Mouse (Mus musculus) adrenal gland, adult 8-10 months (tissue): ENCODE measurements around the gene Gtf2f1. TPM values are rescaled to one million over a fixed set of nuclear protein-coding genes. Genes with fewer than 3 reads are reported as not detected.
"Not testable (repeated sequence)": the region's sequence is repeated elsewhere in the genome, so short reads cannot be mapped to it uniquely, and the experiment has no call there.

Experiments
- DNase-seq: peaks from one replicate; pipeline ENCODE4 v3.0.0; 2022
- total RNA-seq, 4 experiments: library from RNA; stranded (reverse); gene quantifications; 2 replicates each; pipeline ENCODE4 v1.2.4; 2022

Gene Gtf2f1
- 10 to 100 TPM; 45.6 to 68.2 (median 54.2) TPM for total RNA-seq

DNA sequence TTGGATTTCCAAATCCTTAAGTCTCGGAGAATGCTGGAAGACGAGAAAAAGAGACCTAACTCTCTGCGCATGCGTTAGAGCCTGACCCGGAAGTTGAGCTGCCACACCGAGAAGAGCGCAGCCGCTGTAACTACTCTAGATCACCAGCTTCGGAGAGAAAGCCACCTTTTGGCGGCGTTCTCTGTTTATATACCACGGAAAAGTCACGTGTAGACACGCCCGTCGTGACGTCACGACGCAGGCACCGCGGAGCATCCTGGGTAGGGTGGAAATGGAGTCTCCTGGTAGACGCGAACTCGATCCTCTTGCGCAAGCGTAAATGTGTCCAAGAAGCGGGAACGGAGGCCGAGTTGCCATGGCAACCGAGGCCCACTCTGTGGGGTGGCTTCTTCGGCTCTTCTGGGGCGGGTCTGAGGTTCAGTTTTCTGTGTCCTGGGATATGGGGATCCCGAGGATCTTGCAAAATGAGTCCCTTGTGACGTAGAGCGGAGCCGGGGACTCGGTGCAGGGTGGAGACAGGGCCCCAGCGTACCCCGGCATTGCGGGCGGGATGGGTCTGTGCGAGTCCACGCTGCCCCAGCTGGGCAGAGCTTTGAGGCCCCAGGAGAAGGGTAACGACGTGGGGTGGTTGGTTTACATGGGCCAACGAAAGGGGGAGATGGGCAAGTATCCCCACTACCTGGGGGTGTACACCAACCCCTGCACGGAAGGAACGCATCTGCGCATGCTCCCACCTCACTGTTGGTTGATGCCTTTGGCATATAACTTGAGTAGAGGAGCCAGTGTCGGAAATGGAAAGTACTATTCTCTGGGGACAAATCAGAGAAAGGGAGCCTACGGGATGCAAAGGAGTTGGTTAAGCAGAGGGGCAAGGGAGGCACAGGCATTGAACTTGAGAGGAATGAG, at the start of gene Gtf2f1, which contains the start of gene Gm17949:
Gene Gtf2f1 (minus strand): TSS at position 53 of the 906 bp plus-strand sequence.
Gene Gm17949 (plus strand): TSS at position 234 of the 906 bp plus-strand sequence.
- peak; percentile 91 for DNase-seq

DNA sequence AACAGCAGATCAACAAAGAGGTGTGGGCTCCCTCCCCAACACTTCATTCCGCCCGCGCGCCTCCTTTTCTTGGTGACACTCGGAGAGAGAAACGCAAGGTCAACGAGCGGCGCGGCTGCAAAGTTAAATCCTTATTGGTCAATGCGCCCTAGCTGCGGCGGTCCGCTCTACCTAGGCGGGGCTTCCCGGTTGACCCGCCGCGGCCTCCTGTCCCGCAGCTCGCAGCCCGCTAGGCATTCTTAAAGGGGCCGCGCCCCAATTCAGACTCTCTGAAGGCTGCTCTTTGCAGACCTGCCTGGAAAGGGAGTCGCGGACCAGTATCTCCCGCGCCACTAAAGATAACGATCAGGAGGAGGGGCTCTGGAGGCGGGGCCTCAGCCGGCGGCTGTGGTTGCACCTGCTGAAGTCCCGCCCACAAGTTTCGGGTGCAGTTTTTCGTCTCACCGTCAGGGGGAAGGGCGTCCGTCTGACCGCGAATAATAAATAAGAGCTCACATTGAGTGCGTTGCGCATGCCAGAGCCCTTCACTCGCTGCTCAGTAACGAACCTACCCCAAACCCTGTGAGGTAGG, 49.2 kb upstream of the Gtf2f1 start:
- peak; percentile 94 for DNase-seq

DNA sequence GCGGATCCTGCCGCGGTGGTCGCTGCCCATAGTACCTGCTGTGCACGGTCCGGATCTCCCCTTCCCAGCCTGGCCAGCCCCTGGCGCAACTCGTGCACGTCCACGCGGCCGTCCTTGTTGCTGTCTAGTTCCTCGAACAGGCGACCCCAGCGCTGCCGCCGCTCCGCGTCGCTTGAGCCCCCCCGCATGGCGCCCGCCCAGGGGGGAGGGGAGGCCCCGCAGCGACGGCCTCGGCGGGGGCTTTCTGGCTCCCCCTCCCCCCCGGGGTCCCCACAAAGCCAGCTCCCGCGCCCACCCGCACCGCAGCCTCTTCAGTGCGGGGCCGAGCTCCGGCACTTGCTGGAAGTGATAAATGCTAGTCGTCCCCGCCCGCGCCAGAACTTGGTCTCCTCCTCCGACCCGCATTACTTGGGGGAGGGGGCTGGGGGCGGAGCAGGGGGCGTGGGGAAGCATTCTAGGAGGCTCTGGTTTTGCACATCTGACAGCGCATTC, 48.4 kb upstream of the Gtf2f1 start, which contains the start of gene Slc25a23:
Gene Slc25a23 (minus strand): TSS at position 378 of the 492 bp plus-strand sequence.
- DNase-seq: peak; percentile 58

DNA sequence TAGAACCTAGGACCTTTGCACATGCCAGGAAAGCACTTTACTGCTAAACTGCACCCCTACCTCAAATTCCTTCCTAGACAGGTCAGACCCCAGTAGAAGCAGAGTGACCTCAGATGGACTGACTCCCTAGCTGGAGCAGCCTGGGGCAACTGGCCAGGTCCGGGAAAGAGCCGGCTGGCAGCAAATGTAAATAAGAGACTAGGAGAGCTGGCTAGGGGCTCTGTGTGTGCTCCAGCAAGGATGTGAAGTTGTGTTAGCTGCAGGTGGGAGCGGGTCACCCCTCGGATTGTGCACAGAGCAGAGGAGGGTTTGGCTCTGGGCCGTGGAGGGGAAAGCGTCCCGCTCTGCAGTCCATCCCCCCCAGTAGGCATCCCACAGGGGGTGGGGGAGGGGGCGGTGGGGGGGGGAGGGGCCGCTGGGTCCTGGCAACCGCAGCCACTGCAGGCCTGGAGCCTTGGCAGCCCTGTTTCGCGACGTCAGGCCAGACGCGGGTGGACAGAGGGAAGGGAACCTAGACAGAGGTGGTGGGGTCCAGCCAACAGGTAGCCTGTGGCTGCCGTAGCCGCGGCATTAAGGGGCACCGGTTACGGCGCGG, 47.9 kb upstream of the Gtf2f1 start, which contains the start of gene Crb3:
Gene Crb3 (plus strand): TSS at position 215 of the 595 bp plus-strand sequence.
- peak; percentile 26 for DNase-seq

DNA sequence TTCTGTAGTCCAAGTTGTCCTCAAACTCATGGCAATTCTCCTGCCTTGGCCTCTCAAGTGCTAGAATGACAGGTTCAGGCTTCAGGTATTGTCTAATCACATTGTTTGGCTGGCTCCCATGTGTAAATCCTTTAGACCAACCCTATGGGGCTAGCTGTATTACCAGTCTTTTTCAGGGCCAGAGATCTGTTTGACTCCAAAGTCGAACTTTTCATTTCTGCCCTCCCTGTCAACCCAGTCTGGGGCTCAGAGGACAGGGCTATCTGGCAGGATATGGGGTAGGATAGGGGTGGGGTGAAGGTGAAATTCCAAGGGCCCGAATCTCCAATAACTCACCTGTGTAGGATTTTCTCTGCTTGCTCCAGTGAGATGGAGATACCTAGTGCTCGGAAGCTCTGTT, 45.2 kb upstream of the Gtf2f1 start:
- no peak for DNase-seq

DNA sequence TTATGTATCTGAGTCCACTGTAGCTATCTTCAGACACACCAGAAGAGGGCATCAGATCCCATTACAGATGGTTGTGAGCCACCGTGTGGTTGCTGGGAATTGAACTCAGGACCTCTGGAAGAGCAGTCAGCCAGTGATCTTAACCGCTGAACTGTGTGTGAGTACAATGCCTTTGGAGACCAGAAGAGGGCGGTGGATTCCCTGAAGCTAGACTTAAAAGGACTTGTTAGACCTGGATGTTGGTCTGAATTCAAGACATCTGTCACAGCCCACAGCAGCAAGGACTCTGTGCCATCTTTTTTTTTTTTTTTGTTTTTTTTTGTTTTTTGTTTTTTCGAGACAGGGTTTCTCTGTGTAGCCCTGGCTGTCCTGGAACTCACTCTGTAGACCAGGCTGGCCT, 40.6 kb upstream of the Gtf2f1 start:
- DNase-seq: not testable (repeated sequence)

DNA sequence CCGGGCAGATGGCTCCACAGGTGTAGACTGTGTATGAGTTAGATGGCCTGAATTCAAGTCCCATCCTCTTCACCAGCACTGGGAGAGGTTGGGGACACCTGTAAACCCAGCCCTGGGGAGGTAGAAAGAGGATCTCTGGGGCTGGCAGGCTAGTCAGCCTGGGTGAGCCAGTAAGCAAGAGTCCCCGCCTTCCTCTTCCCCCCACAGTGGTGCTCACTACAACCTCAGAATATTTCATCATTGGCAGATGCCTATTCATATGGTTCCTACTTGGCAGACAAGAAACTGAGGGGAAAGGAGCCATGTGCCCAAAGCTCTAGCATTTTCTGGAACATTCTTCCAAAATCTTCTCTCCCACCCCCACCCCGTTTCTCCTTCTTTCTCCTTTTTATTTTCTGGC, 37.7 kb upstream of the Gtf2f1 start:
- DNase-seq: no peak

DNA sequence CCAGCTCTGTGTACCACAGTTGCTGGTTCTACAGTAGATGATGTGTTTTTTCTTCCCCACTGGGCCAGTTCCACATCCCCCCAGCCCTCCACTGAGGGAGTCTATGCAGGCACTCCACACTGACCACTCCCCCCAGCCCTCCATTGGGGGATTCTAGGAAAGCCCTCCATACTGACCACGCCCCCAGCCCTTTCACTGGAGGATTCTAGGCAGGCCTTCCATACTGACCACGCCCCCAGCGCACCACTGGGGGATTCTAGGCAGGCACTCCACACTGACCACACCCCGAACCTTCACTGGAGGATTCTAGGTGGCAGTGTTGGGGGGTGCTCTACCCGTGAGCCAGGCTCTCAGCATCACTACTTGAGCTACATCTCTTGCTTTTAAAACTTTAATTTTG, 36.3 kb upstream of the Gtf2f1 start:
- no peak for DNase-seq

DNA sequence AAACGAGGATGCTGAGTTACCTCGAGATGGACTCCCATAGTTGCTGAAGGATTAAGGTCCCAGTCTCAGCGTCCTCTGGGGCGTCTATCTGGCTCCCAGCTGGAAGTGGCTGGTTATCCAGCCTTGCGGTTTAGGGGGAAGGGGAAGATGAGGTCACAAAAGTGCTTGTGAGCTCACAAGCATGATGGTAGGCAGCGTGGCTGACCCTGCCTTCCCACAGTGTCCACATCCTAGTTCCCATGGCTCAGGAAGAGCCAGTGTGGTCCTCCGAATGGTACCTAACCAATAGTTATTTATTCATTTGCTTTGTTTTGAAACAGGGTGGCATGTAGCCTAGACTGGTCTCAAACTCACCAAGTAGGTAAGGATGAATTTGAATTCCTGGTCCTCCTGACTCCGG, 30.5 kb upstream of the Gtf2f1 start, which contains the start of gene Slc25a41:
Gene Slc25a41 (minus strand): TSS at position 101 of the 400 bp plus-strand sequence.
- no peak for DNase-seq

DNA sequence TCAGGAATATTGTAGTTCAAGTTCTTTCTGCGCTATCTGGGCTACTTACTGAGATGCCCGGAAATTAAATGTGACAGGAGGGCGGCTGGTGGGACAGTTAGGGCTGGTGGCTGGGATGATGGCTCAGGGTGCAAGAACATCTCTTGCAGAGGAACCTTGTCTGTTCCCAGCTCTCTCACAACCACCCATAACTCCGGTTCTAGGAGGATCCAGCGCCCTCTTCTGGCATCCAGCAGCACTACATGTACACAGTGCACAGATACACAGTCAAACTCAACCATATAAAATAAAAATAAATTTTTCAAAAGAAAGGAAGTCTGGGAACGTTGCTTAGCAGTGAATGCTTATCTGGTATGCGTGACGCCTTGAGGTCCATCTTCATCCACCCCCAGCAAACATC, 27.9 kb upstream of the Gtf2f1 start:
- DNase-seq: no peak

DNA sequence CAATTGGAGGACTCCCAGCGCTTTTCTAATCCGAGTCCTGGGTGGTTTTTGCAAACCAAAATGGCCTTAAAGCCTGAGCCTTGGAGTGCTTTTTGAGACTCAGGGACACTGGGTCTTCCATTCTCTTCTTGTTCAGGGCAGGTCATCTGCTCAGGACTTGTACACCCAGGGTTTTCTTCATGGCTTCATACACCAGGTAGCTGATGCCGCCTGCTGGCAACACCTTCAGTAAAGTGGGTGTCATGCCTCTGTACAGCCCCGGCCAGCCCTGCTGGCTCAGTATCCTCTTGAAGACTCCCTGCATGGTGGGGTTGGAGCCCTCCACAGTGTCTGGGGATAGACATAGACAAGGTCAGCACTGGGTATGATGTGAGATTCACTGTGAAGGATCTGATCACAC, 21.8 kb upstream of the Gtf2f1 start:
- DNase-seq: no peak

DNA sequence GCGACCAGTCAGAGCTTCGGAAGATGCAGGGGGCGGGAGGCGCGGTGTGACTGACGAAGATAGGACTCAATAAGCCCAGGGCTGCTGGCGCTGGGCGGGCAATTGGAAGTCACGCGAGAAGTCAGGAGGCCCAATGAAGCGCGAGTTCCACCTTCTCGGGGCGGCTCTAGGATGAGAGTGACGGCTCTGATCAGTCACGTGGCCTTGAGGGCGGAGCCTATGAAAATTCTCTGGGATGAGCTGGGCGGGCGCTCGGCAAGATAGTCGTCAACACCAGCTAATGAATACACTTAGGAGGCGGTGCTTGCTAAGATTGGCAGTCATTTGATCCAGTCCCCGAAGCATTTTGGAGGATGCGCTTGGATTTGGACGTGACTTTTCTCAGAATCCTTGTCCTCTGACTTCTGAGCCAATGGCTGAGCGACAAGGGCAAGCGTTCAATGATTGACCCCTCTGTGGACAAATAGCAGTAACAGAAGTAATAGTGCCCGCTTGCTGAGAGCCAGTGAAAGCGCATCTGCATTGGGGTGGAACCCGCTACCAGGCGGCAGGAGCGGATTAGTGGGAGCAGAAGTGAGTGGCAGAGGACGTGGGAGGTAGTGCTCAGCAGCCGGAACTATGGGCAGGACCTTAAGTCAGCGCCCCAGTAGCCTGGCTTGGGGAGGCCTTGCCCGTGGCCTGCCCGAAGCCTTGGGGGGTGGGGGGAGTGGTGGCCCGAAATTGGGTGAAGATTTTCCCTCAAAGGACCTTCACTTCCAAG, 20.8 kb upstream of the Gtf2f1 start:
- DNase-seq: peak; percentile 100

DNA sequence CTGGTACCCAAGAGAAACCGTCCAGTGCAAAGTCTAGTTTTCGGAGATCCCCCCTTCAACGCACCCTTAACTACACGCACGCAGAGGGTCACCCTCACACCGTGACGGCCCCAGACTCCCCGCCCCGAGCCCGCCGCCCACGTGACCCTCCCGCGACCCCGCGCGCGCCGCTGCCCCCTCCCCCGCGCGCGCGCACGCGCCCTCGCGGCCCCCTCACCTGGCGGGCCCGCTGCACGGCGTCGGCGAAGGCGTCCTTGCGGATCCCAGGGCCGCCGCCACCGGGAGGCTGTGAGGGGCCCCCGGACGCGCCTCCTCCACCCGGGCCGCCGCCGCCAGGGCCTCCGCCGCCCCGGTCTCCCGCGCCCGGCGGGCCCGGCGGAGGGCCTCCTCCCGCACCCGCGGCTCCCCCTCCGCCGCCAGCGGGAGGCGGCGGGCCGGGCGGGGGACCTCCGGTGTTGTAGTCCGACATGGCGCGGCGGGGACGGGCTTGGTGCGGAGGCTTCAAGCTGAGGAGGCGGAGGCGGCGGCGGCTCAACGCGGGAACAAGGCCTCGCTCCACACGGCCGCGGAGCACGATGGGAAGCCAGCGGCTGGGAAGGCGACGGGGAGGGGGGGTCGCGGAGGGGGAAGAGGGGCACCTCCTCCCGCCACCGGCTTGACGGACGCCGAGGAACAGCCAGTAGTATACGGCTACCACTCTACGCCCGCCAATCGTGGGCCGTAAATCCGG, 20.0 kb upstream of the Gtf2f1 start, which contains the start of gene Khsrp:
Gene Khsrp (minus strand): TSS at position 592 of the 730 bp plus-strand sequence.
- DNase-seq: no peak

DNA sequence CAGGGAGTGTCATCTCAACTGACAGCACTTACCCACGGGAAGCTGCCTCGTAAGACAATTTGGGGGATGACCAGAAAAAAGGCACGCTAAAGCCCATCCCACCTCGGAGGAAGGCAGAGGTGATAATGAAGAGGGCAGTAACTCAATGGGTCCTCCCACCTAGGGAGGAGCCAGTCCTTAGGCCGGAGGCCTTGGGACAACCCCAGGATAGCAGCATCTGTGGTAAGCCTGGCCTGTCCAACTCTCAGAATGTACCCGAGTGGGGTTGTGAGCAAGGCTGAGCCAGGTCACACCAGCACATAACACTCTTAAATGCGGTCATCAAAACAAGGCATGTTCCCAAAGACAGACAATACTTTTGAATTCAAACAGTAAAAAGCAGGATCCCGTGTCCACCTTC, 18.6 kb upstream of the Gtf2f1 start:
- no peak for DNase-seq

DNA sequence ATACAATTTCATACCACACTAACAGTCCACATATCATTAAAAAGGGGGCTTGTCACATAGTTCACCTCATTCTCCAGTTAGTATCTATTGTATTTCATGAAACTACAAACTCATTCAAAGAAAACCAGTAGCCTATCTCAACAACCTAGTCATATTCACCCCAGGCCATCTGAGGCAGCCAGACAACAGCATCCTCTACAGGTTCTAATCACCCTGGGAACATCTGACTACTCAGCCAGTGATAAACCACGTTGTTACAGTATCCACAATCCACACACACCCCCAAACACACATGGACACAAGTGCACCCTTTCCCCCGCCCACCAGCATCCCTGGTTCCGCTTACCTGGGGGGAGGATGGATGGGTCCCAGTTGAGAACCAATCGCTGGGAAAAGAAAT, 16.4 kb upstream of the Gtf2f1 start:
- no peak for DNase-seq

DNA sequence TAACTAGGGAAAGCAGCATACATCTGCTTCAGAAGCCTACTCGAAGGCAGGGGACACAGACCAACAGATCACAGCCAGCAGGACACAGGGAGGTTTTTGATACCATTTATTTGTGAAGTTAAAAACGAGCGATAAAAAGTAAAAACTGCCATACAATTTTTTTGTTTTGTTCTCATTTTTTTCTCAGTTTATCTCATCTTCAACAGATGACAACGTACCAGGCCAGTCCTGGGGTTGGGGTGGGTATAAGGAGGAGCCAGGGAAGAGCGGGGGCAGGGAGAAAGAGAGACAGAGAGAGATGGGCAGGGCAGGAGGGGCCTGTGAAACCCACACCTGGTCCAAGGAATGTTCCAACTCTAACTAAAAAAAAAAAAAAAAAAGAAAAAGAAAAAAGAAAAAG, 9.9 kb upstream of the Gtf2f1 start:
- no peak for DNase-seq

DNA sequence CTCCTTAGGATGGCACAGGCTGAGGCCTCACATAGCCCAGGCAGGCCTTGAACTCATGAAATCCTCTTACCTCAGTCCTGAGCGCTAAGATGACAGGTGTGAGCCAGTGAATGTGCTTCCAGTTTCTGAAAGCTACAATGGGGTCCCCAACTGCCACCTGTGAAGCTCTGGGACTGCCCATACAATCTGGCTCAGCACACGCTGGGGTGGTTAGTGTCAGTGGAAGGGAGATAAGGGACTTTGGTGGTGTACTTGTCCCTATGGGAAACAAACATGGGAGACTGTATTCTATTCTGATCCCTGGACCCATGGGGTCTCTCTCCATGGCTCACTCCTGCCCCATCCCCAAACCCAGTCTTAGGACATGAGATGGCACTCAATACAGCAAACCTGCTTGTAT, 8.6 kb upstream of the Gtf2f1 start:
- no peak for DNase-seq

DNA sequence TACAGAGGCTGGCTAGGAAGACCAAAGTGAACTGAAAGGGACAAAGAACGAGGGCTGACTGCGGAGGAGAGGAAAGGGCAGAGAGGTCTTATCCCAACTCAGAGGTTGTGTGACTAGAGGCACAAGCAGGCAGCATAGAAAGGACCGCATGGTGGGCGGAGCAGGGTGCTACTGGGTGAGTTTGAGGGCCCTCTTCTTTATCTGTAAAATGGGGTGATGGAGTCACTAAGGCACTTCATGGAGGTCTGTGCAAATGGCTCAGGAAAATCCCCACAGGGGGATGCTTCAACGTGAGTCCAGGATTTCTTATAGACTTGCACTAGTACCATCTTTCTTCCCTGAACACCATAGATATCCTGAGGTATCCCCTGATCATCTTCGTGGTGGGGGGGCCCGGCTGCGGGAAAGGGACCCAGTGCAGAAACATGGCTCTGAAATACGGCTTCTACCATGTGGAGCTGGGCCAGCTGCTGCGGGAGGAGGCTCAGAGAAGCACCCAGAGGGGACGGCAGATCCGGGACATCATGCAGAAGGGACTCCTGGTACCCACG, 1.2 kb upstream of the Gtf2f1 start:
- no peak for DNase-seq

DNA sequence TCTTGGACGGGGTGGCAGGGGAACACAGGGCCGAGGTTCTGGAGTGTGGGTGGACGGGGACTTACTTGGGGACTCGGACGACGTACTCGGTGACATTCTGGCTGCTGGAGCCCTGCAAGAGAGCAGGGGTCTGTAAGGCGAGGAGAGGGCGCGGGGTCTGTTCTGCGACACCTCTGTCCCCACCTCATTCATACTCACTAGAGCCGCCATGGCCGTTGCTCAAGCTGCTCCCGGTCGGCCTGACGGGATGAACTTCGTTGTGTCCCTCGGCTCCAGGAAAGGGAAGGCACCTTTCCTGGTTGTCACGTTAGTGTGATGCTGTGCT, 215 bp downstream of the Gtf2f1 start:
- DNase-seq: no peak

DNA sequence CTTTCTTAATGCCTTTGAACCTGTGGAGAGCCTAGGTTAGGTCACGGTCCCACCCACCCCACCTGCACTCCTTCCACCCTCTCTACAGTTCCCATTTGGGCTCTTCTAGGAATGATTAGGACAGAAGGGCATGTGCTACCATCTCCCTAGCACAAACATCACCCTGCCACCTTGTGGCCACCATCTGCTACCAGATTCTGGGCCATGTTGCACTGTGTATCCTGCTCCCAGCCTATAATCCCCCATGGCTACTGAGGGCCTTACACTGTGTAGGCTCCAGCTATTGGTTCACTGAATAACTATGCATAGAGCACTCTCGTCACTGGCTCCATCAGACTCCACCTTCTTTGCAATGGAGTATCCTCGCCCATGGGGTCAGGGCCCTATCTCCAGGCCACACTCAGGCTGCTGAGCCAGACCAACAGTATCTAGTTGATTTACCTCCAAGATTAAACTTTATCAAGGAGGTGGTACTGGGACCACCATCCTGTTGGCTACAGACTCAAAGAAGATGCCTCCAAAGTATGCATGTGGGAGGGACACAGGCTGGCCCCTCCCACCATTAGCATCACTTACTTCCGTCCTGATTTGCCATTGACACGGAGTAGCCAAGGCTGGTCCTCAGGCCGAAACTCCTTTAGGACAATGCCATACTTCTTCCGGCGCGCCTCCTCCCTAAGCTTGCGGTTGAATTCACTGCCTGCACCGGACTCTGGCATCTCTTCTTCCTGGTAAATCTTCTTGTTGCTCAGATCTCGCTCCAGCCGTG, 3.8 kb downstream of the Gtf2f1 start:
- no peak for DNase-seq

DNA sequence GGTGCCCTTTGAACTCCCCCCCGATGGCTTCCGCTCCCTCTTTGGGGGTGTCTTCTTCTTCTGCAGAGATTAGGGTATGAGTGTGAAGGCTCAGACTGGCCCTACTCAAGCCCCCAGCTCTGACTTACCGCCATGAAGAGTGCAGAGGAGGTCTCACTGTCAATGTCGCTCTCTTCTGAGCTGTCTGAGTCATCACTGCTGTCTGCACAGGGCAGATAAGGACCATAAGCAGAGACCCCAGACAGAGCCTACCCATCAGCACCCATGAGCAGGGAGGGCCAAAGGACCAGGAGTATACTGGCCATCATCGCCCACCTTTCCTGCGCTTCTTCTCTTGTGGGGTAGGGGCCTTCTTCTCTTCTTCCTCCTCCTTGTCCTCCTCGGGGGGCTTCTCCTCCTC, 7.1 kb downstream of the Gtf2f1 start:
- no peak for DNase-seq
